Mouse (Mus musculus): ENCODE data around the gene Setd1b. TPM values are rescaled to one million over a fixed set of nuclear protein-coding genes. Genes with fewer than 3 reads are reported as not detected.

The Setd1b gene
- total and polyA plus RNA-seq, 3 experiments: 2.1 to 90.6 (median 76.7) TPM

DNA sequence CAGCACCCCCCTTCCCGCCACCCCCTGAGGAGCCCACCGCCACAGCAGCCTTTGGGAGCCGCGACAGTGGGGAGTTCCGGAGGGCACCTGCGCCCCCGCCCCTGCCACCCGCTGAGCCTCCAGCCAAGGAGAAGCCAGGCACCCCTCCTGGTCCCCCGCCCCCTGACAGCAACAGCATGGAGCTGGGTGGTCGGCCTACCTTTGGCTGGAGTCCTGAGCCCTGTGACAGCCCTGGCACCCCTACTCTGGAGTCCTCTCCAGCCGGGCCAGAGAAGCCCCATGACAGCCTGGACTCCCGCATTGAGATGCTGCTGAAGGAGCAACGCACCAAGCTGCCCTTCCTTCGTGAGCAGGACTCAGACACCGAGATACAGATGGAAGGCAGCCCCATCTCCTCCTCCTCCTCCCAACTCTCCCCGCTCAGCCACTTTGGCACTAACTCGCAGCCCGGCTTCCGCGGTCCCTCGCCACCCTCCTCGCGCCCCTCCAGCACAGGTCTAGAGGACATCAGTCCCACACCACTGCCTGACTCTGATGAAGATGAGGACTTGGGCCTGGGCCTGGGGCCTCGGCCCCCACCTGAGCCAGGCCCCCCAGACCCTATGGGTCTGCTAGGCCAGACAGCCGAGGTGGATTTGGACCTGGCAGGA, 6.2 kb downstream of the Setd1b start:
- no peaks in the 10 kb centered on the region for H3K27me3 ChIP-seq (ENCODE audit: insufficient read depth, low read length)
- ATAC-seq (ENCODE audit: extremely low read depth, insufficient number of reproducible peaks, low FRiP score, poor library complexity, severe bottlenecking) (no peak), DNase-seq (ENCODE audit: low spot score) (no peak)
- TF ChIP-seq POLR2AphosphoS5 (IDR thresholded peaks at IDR 0.05; ENCODE audit: insufficient replicate concordance, low read depth, low read length) (no peak), TAL1 (conservative IDR thresholded peaks at IDR 0.05; ENCODE audit: low read depth, low read length) (no peak), CTCF (IDR thresholded peaks at IDR 0.05; ENCODE audit: low read depth, low read length) (no peak), GATA1 (IDR thresholded peaks at IDR 0.05; ENCODE audit: borderline replicate concordance, low read length) (no peak), GATA2 (IDR thresholded peaks at IDR 0.05; ENCODE audit: borderline replicate concordance, low read depth, low read length) (no peak)
- H3K4me1 ChIP-seq (ENCODE audit: insufficient read depth, low read depth, low read length): peaks cover 95% of the 10 kb centered on the region
- no peaks in the 10 kb centered on the region for H3K9me3 ChIP-seq (replicated peaks)
- H3K36me3 ChIP-seq (replicated peaks): peaks cover 95% of the 10 kb centered on the region
- H3K4me3 ChIP-seq (ENCODE audit: low read depth, low read length): peak overlapping the region; percentile 55; the same call in 1 of the 2 replicates

GRCm38 (mm10) chr5:123149451-123150400, 7.7 kb downstream of the Setd1b start:
- peaks cover 99% of the 10 kb centered on the region for H3K36me3 ChIP-seq (replicated peaks)
- no peak for TF ChIP-seq GATA1 (IDR thresholded peaks at IDR 0.05; ENCODE audit: borderline replicate concordance, low read length)
- no peak for TF ChIP-seq GATA2 (IDR thresholded peaks at IDR 0.05; ENCODE audit: borderline replicate concordance, low read depth, low read length)
- no peak for TF ChIP-seq POLR2AphosphoS5 (IDR thresholded peaks at IDR 0.05; ENCODE audit: insufficient replicate concordance, low read depth, low read length)
- TF ChIP-seq CTCF (IDR thresholded peaks at IDR 0.05; ENCODE audit: low read depth, low read length): peak; percentile 89
- peak; percentile 65; the same call in 1 of the 2 replicates for TF ChIP-seq TAL1 (conservative IDR thresholded peaks at IDR 0.05; ENCODE audit: low read depth, low read length)
- H3K4me1 ChIP-seq (ENCODE audit: insufficient read depth, low read depth, low read length): peaks cover 84% of the 10 kb centered on the region
- H3K4me3 ChIP-seq (ENCODE audit: low read depth, low read length): peak overlapping the region; percentile 71
- H3K9me3 ChIP-seq (replicated peaks): no peaks in the 10 kb centered on the region
- ATAC-seq (ENCODE audit: extremely low read depth, insufficient number of reproducible peaks, low FRiP score, poor library complexity, severe bottlenecking): peak; percentile 62
- H3K27me3 ChIP-seq (ENCODE audit: insufficient read depth, low read length): no peaks in the 10 kb centered on the region
- DNase-seq (ENCODE audit: low spot score): peak; percentile 62

GRCm38 (mm10) chr5:123150641-123151040, 8.6 kb downstream of the Setd1b start:
- ATAC-seq (ENCODE audit: extremely low read depth, insufficient number of reproducible peaks, low FRiP score, poor library complexity, severe bottlenecking) (no peak), DNase-seq (ENCODE audit: low spot score) (no peak)
- peaks cover 78% of the 10 kb centered on the region for H3K4me1 ChIP-seq (ENCODE audit: insufficient read depth, low read depth, low read length)
- H3K4me3 ChIP-seq (ENCODE audit: low read depth, low read length): peak overlapping the region; percentile 71
- no peaks in the 10 kb centered on the region for H3K9me3 ChIP-seq (replicated peaks)
- no peaks in the 10 kb centered on the region for H3K27me3 ChIP-seq (ENCODE audit: insufficient read depth, low read length)
- TF ChIP-seq GATA1 (IDR thresholded peaks at IDR 0.05; ENCODE audit: borderline replicate concordance, low read length) (no peak), CTCF (IDR thresholded peaks at IDR 0.05; ENCODE audit: low read depth, low read length) (no peak), TAL1 (conservative IDR thresholded peaks at IDR 0.05; ENCODE audit: low read depth, low read length) (no peak), POLR2AphosphoS5 (IDR thresholded peaks at IDR 0.05; ENCODE audit: insufficient replicate concordance, low read depth, low read length) (no peak), GATA2 (IDR thresholded peaks at IDR 0.05; ENCODE audit: borderline replicate concordance, low read depth, low read length) (no peak)
- peaks cover 99% of the 10 kb centered on the region for H3K36me3 ChIP-seq (replicated peaks)

DNA sequence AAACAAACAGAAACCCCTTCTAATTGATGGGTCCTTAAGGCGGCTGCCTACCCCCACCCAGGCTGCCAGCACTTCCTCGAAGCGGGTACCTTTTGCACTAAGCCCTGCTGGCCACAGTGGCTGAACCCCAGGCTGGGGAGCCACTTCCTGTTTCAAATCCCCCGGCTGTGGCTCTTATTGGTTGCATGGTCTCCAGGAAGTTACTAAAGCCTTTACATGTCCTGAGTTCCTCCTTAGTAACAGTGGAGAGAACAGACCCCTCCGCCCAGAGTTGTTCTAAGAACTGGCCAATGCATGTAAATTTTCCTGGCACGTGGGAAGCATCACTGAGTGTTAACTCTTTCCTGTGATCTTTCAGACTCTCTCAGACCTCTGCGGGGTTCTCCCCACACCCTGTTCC, 9.1 kb downstream of the Setd1b start:
- TF ChIP-seq CTCF (IDR thresholded peaks at IDR 0.05; ENCODE audit: low read depth, low read length) (no peak), TAL1 (conservative IDR thresholded peaks at IDR 0.05; ENCODE audit: low read depth, low read length) (no peak), POLR2AphosphoS5 (IDR thresholded peaks at IDR 0.05; ENCODE audit: insufficient replicate concordance, low read depth, low read length) (no peak), GATA2 (IDR thresholded peaks at IDR 0.05; ENCODE audit: borderline replicate concordance, low read depth, low read length) (no peak), GATA1 (IDR thresholded peaks at IDR 0.05; ENCODE audit: borderline replicate concordance, low read length) (no peak)
- peaks cover 97% of the 10 kb centered on the region for H3K36me3 ChIP-seq (replicated peaks)
- no peaks in the 10 kb centered on the region for H3K27me3 ChIP-seq (ENCODE audit: insufficient read depth, low read length)
- peak; percentile 58 for ATAC-seq (ENCODE audit: extremely low read depth, insufficient number of reproducible peaks, low FRiP score, poor library complexity, severe bottlenecking)
- H3K4me1 ChIP-seq (ENCODE audit: insufficient read depth, low read depth, low read length): peaks cover 76% of the 10 kb centered on the region
- peak overlapping the region; percentile 71 for H3K4me3 ChIP-seq (ENCODE audit: low read depth, low read length)
- peak; percentile 79 for DNase-seq (ENCODE audit: low spot score)
- H3K9me3 ChIP-seq (replicated peaks): no peaks in the 10 kb centered on the region

DNA sequence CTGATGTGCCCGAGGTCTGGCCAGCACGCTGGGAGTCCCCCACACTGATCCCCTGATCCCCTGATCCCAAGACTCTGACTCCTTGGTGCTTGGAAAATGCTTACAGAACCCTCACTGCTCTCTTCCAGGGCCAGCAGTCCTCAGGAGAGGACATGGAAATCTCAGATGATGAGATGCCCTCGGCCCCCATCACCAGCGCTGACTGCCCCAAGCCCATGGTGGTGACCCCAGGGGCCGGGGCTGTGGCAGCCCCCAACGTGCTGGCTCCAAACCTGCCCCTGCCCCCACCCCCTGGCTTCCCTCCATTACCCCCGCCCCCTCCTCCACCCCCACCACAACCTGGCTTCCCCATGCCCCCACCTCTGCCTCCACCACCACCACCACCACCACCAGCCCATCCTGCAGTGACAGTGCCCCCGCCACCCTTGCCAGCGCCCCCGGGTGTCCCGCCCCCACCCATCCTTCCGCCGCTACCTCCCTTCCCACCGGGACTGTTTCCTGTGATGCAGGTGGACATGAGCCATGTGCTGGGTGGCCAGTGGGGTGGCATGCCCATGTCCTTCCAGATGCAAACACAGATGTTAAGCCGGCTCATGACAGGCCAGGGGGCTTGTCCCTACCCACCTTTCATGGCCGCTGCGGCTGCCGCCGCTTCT, 9.8 kb downstream of the Setd1b start:
- TF ChIP-seq POLR2AphosphoS5 (IDR thresholded peaks at IDR 0.05; ENCODE audit: insufficient replicate concordance, low read depth, low read length) (no peak), GATA1 (IDR thresholded peaks at IDR 0.05; ENCODE audit: borderline replicate concordance, low read length) (no peak), CTCF (IDR thresholded peaks at IDR 0.05; ENCODE audit: low read depth, low read length) (no peak), GATA2 (IDR thresholded peaks at IDR 0.05; ENCODE audit: borderline replicate concordance, low read depth, low read length) (no peak), TAL1 (conservative IDR thresholded peaks at IDR 0.05; ENCODE audit: low read depth, low read length) (no peak)
- Histone ChIP-seq H3K4me3 (ENCODE audit: low read depth, low read length) (peak overlapping the region; percentile 4; the same call in 1 of the 2 replicates), H3K27me3 (ENCODE audit: insufficient read depth, low read length) (no peaks in the 10 kb centered on the region), H3K36me3 (replicated peaks) (peaks cover 97% of the 10 kb centered on the region), H3K9me3 (replicated peaks) (no peaks in the 10 kb centered on the region), H3K4me1 (ENCODE audit: insufficient read depth, low read depth, low read length) (peaks cover 70% of the 10 kb centered on the region)
- DNase-seq (ENCODE audit: low spot score) (no peak), ATAC-seq (ENCODE audit: extremely low read depth, insufficient number of reproducible peaks, low FRiP score, poor library complexity, severe bottlenecking) (no peak)
